ENCODE assay signal across 8 mouse cellular contexts in the genomic region with DNA sequence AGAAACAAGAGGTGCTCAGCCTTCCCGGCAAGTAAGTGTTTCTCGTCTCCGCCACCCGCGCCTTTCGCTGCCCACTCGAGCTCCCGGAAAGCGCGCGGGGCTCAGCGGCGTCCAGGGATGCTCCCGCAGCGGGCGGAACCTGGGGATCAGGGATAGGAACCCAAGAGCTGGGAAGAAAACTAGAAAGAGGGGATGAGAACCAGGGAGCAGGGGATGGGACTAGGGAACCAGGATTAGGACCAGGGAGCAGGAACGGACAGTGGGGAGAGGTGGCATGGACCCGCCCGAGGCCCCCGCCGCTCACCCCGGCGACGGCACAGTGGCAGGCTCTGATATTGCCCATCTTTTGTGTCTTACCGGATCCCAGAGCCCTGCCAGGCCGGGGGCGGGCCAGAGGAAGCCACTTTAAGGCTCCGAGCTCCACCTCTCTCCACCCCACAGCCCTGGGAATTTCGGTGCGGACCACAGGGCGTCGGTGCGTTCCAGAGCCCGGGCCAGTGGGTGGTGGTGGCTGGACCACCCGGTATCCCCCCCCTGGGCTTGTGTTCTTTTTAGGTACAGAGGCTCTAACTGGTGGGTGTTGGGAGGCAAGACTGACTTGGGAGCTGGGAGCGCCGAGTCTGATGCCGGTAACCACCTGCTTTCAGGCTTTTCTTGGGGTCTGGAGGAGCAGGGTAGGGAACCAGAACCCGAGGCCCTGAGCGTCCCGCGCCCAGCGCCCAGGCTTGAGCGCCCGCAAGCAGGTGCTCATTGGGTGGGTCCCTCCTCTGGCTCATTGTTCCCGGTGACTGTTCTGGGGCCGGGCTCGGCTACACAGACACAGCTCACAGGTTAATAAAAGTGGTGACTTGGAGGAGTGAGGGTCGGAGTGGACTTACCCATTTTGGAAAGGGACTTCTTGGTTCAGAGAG. TPM values are rescaled to one million over a fixed set of nuclear protein-coding genes. Genes with fewer than 3 reads are reported as not detected.
DNase-seq lines count a peak whose midpoint lies in the region; ATAC-seq lines count a peak whose summit lies in the region.

No protein-coding gene starts in this region.

- DNase-seq in kidney, adult 9 months, result no peak
- peak; percentile 32 for DNase-seq in embryo, embryonic 10.5 days (ENCODE audit: low spot score)
- peak; percentile 36 to 59 for DNase-seq in left cerebral cortex, postnatal 10 days (ENCODE audit: extremely low spot score in 1 of 2, low spot score in 2 of 2)
- peak; percentile 43 to 50 for DNase-seq in lung, postnatal 4 days

- no peaks in the 10 kb centered on the region for H3K9me3 ChIP-seq in kidney, embryonic 16.5 days (ENCODE audit: low read length)
- H3K9me3 ChIP-seq in heart, embryonic 14.5 days (ENCODE audit: control insufficient read depth, low read length), result no peaks in the 10 kb centered on the region
- H3K9me3 ChIP-seq in stomach, embryonic 14.5 days (ENCODE audit: control insufficient read depth, low read depth, low read length), result no peaks in the 10 kb centered on the region

- H3K4me2 ChIP-seq in kidney, embryonic 16.5 days (replicated peaks; ENCODE audit: low read depth, low read length), result peak overlapping the region; percentile 78
- peak overlapping the region; percentile 98 for H3K4me2 ChIP-seq in heart, embryonic 14.5 days (ENCODE audit: low read length)
- H3K4me2 ChIP-seq in stomach, embryonic 14.5 days (replicated peaks; ENCODE audit: low read depth, low read length), result peak overlapping the region; percentile 97

- H3K9ac ChIP-seq in kidney, embryonic 16.5 days (replicated peaks; ENCODE audit: low read length), result peak overlapping the region; percentile 52
- peak overlapping the region; percentile 68 for H3K9ac ChIP-seq in heart, embryonic 14.5 days (ENCODE audit: low read length)
- peak overlapping the region; percentile 36; the same call in 1 of the 2 replicates for H3K9ac ChIP-seq in stomach, embryonic 14.5 days (replicated peaks; ENCODE audit: low read depth, low read length)

- peaks cover 44% of the 10 kb centered on the region for H3K27me3 ChIP-seq in kidney, embryonic 16.5 days (ENCODE audit: insufficient read depth, low read length)
- peaks cover 18% of the 10 kb centered on the region for H3K27me3 ChIP-seq in heart, embryonic 14.5 days (ENCODE audit: control insufficient read depth, insufficient read depth, low read length)
- peaks cover 19% of the 10 kb centered on the region for H3K27me3 ChIP-seq in stomach, embryonic 14.5 days (ENCODE audit: control insufficient read depth, insufficient read depth, low read length)

- WGBS in kidney, embryonic 16.5 days, result 1% methylated on average over 47 of the region's 49 CpGs
- WGBS in heart, embryonic 14.5 days, result 2% methylated on average over 47 of the region's 49 CpGs
- WGBS in stomach, embryonic 14.5 days, result under 1% methylated on average over 49 of the region's 49 CpGs

- peaks cover 12% of the 10 kb centered on the region for H3K4me1 ChIP-seq in kidney, embryonic 16.5 days (ENCODE audit: insufficient read depth, low read length)
- H3K4me1 ChIP-seq in heart, embryonic 14.5 days (ENCODE audit: control insufficient read depth in 2 of 2, insufficient read depth in 2 of 2, low read length in 2 of 2), result peaks cover 5 to 8% of the 10 kb centered on the region in 2 experiments; a peak in 3 of 4 replicates
- peaks cover 9% of the 10 kb centered on the region; the same call in 1 of the 2 replicates for H3K4me1 ChIP-seq in stomach, embryonic 14.5 days (ENCODE audit: control insufficient read depth, insufficient read depth, low read length)

- peak; percentile 77 for ATAC-seq in kidney, embryonic 16.5 days (ENCODE audit: low FRiP score, low TSS enrichment)
- ATAC-seq in heart, embryonic 14.5 days (ENCODE audit: insufficient number of reproducible peaks, insufficient read depth, low FRiP score, low read depth), result no peak; the same call in 1 of the 2 replicates
- 0 out of 2 replicates have a peak, but pooled peaks have one; percentile 42 for ATAC-seq in stomach, embryonic 14.5 days (ENCODE audit: insufficient number of reproducible peaks, insufficient read depth, low FRiP score, low read depth)
- no peak for ATAC-seq in inflammation-experienced regulatory T-cells, adult 6 months

- intact Hi-C loops in left cerebral cortex, postnatal 10 days (cut with DNase I), result loop anchor here (5.0 to 10.0 kb wide), 3 partner anchors 776 to 1266 kb away; no protein-coding TSS in a partner anchor

- H3K36me3 ChIP-seq in kidney, embryonic 16.5 days (ENCODE audit: insufficient read depth, low read length), result no peaks in the 10 kb centered on the region
- no peaks in the 10 kb centered on the region for H3K36me3 ChIP-seq in heart, embryonic 14.5 days (ENCODE audit: control insufficient read depth, insufficient read depth, low read length)
- H3K36me3 ChIP-seq in stomach, embryonic 14.5 days (ENCODE audit: control insufficient read depth, insufficient read depth, low read length), result no peaks in the 10 kb centered on the region

- no peak overlapping the region for H3K27ac ChIP-seq in kidney, embryonic 16.5 days (ENCODE audit: low read length)
- no peak overlapping the region for H3K27ac ChIP-seq in heart, embryonic 14.5 days (replicated peaks in 1 of 2; ENCODE audit: control insufficient read depth in 1 of 2, insufficient read depth in 1 of 2, low read depth in 2 of 2, low read length in 2 of 2)
- H3K27ac ChIP-seq in stomach, embryonic 14.5 days (ENCODE audit: low read length), result no peak overlapping the region

- peak overlapping the region; percentile 50 for H3K4me3 ChIP-seq in kidney, embryonic 16.5 days (ENCODE audit: low read length)
- H3K4me3 ChIP-seq in heart, embryonic 14.5 days (ENCODE audit: control insufficient read depth in 1 of 2, insufficient read depth in 1 of 2, low read depth in 1 of 2, low read length in 2 of 2), result peak overlapping the region; percentile 50 to 58
- peak overlapping the region; percentile 47 for H3K4me3 ChIP-seq in stomach, embryonic 14.5 days (ENCODE audit: low read depth, low read length)

RNA-seq across cellular contexts. Expression of a gene that starts 0.7 kb away (rescaled TPM):
- 9.0 and 10.2 TPM in 2 replicates for polyA plus RNA-seq in kidney, embryonic 16.5 days (2015; fragmentation: Nextera tagmentation; extraction: Ambion mirVana)
- polyA plus RNA-seq in heart, embryonic 14.5 days (2014; fragmentation: Nextera tagmentation; extraction: Ambion mirVana), result 27.7 and 29.1 TPM in 2 replicates
- 10 to 100 TPM; 71.8 to 78.0 TPM for total RNA-seq in left cerebral cortex, postnatal 10 days (2021)
- 16.0 and 18.2 TPM in 2 replicates for polyA plus RNA-seq in stomach, embryonic 14.5 days (2014; fragmentation: Nextera tagmentation; extraction: Ambion mirVana)
- 1 to 10 TPM; 2.2 to 6.6 (median 2.4) TPM for polyA plus RNA-seq in inflammation-experienced regulatory T-cells, adult 6 months (2017; shearing (Covaris generic))

Comparison
In these comparisons a context has a peak if more than half of its experiments do, and no peak if none do; other contexts are left out.
1. ATAC-seq: peak in kidney, embryonic 16.5 days (single experiment) and stomach, embryonic 14.5 days (single experiment); none in heart, embryonic 14.5 days (single experiment) and inflammation-experienced regulatory T-cells, adult 6 months (single experiment).
2. Peak in every context shown above with its lines, with median percentiles within 50 percentile points of each other: H3K4me2 ChIP-seq, H3K4me3 ChIP-seq and H3K9ac ChIP-seq.